8 mouse cellular contexts compared by ENCODE assay signal in genomic region chr11:4697043-4697983, GRCm38 (mm10). TPM values are rescaled to one million over a fixed set of nuclear protein-coding genes. Genes with fewer than 3 reads are reported as not detected.
A peak's percentile ranks its signal among the peaks of the same experiment; 100 is the strongest.
DNase-seq lines count a peak whose midpoint lies in the region; ATAC-seq lines count a peak whose summit lies in the region.

No protein-coding gene starts in this region.

- no peak for ATAC-seq in midbrain, embryonic 14.5 days (ENCODE audit: low FRiP score, low TSS enrichment)
- ATAC-seq in midbrain, embryonic 15.5 days (replicated peaks) = no peak
- peak; percentile 70 for ATAC-seq in liver, embryonic 16.5 days (ENCODE audit: low read depth)

- H3K4me2 ChIP-seq in midbrain, embryonic 14.5 days (ENCODE audit: low read length) = no peak overlapping the region
- no peak overlapping the region for H3K4me2 ChIP-seq in midbrain, embryonic 15.5 days
- H3K4me2 ChIP-seq in liver, embryonic 16.5 days (ENCODE audit: low read depth, low read length) = no peak overlapping the region

- WGBS in midbrain, embryonic 14.5 days = 62% methylated on average over 7 of the region's 7 CpGs
- whole genome bisulfite sequencing in midbrain, embryonic 15.5 days = 62% methylated on average over 7 of the region's 7 CpGs
- WGBS in liver, embryonic 16.5 days (ENCODE audit: insufficient replicate concordance) = 32% methylated on average over 7 of the region's 7 CpGs

- no peak overlapping the region for H3K4me3 ChIP-seq in midbrain, embryonic 14.5 days (replicated peaks; ENCODE audit: low read depth, low read length)
- no peak overlapping the region for H3K4me3 ChIP-seq in midbrain, embryonic 15.5 days
- no peak overlapping the region for H3K4me3 ChIP-seq in liver, embryonic 16.5 days (ENCODE audit: low read depth, low read length)

- no peaks in the 10 kb centered on the region for H3K4me1 ChIP-seq in midbrain, embryonic 14.5 days (ENCODE audit: control insufficient read depth, insufficient read depth, low read length)
- H3K4me1 ChIP-seq in midbrain, embryonic 15.5 days = no peaks in the 10 kb centered on the region
- peaks cover 7% of the 10 kb centered on the region for H3K4me1 ChIP-seq in liver, embryonic 16.5 days (ENCODE audit: control insufficient read depth, low read depth, low read length)

- no peaks in the 10 kb centered on the region for H3K9me3 ChIP-seq in midbrain, embryonic 14.5 days (ENCODE audit: control insufficient read depth, low read length)
- H3K9me3 ChIP-seq in midbrain, embryonic 15.5 days = no peaks in the 10 kb centered on the region
- H3K9me3 ChIP-seq in liver, embryonic 16.5 days (replicated peaks; ENCODE audit: control insufficient read depth, low read length) = no peaks in the 10 kb centered on the region

- H3K27me3 ChIP-seq in midbrain, embryonic 14.5 days (ENCODE audit: control insufficient read depth, insufficient read depth, low read length) = no peaks in the 10 kb centered on the region
- H3K27me3 ChIP-seq in midbrain, embryonic 15.5 days (replicated peaks) = no peaks in the 10 kb centered on the region
- H3K27me3 ChIP-seq in liver, embryonic 16.5 days (ENCODE audit: control insufficient read depth, insufficient read depth, low read depth, low read length) = no peaks in the 10 kb centered on the region

- DNase-seq in midbrain, embryonic 14.5 days = peak; percentile 31
- DNase-seq in fat pad, adult 2 months (ENCODE audit: extremely low read depth, low read depth, low spot score) = peak; percentile 69
- DNase-seq in kidney, postnatal 10 days = peak; percentile 86
- peak; percentile 19 for DNase-seq in skeletal muscle tissue, adult 2 months (ENCODE audit: low read depth, low spot score)
- no peak for DNase-seq in retina, postnatal 1 day
- DNase-seq in thymus, postnatal 0 days (ENCODE audit: low spot score) = no peak

- H3K36me3 ChIP-seq in midbrain, embryonic 14.5 days (ENCODE audit: control insufficient read depth, insufficient read depth, low read length) = peaks cover 12% of the 10 kb centered on the region
- H3K36me3 ChIP-seq in midbrain, embryonic 15.5 days (replicated peaks) = peaks cover 12% of the 10 kb centered on the region
- peaks cover 7% of the 10 kb centered on the region for H3K36me3 ChIP-seq in liver, embryonic 16.5 days (ENCODE audit: control insufficient read depth, insufficient read depth)

- H3K27ac ChIP-seq in midbrain, embryonic 14.5 days (replicated peaks; ENCODE audit: low read depth, low read length) = no peak overlapping the region
- H3K27ac ChIP-seq in midbrain, embryonic 15.5 days = no peak overlapping the region
- no peak overlapping the region for H3K27ac ChIP-seq in liver, embryonic 16.5 days (ENCODE audit: low read length)

- H3K9ac ChIP-seq in midbrain, embryonic 14.5 days (replicated peaks; ENCODE audit: low read length) = no peak overlapping the region
- H3K9ac ChIP-seq in midbrain, embryonic 15.5 days = no peak overlapping the region
- no peak overlapping the region for H3K9ac ChIP-seq in liver, embryonic 16.5 days (ENCODE audit: low read depth, low read length)

RNA-seq across cellular contexts. Expression of gene Uqcr10, which starts 6.8 kb away (rescaled TPM):
- polyA plus RNA-seq in midbrain, embryonic 14.5 days (2014; fragmentation: Nextera tagmentation; extraction: Ambion mirVana) = 495 and 649 TPM in 2 replicates
- polyA plus RNA-seq in midbrain, embryonic 15.5 days (2015; fragmentation: Nextera tagmentation; extraction: Ambion mirVana) = 556 and 560 TPM in 2 replicates
- polyA plus RNA-seq in liver, embryonic 16.5 days (2015; fragmentation: Nextera tagmentation; extraction: Ambion mirVana) = 606 and 617 TPM in 2 replicates
- 1,084 and 1,132 TPM in 2 replicates for polyA plus RNA-seq in thymus, postnatal 0 days (2015; fragmentation: Nextera tagmentation; extraction: Ambion mirVana)

RNA-seq across cellular contexts. Expression of gene Zmat5, which starts 7.2 kb away (rescaled TPM):
- 60.0 and 63.6 TPM in 2 replicates for polyA plus RNA-seq in midbrain, embryonic 14.5 days (2014; fragmentation: Nextera tagmentation; extraction: Ambion mirVana)
- 57.0 and 59.1 TPM in 2 replicates for polyA plus RNA-seq in midbrain, embryonic 15.5 days (2015; fragmentation: Nextera tagmentation; extraction: Ambion mirVana)
- 21.4 and 21.7 TPM in 2 replicates for polyA plus RNA-seq in liver, embryonic 16.5 days (2015; fragmentation: Nextera tagmentation; extraction: Ambion mirVana)
- 91.0 and 95.8 TPM in 2 replicates for polyA plus RNA-seq in thymus, postnatal 0 days (2015; fragmentation: Nextera tagmentation; extraction: Ambion mirVana)

RNA-seq across cellular contexts. Expression of gene Cabp7, which starts 49.3 kb away (rescaled TPM):
- 1.3 and 2.7 TPM in 2 replicates for polyA plus RNA-seq in midbrain, embryonic 14.5 days (2014; fragmentation: Nextera tagmentation; extraction: Ambion mirVana)
- 1.8 and 2.2 TPM in 2 replicates for polyA plus RNA-seq in midbrain, embryonic 15.5 days (2015; fragmentation: Nextera tagmentation; extraction: Ambion mirVana)
- polyA plus RNA-seq in liver, embryonic 16.5 days (2015; fragmentation: Nextera tagmentation; extraction: Ambion mirVana) = 0.04 and 0.06 TPM in 2 replicates
- 0.16 and 0.17 TPM in 2 replicates for polyA plus RNA-seq in thymus, postnatal 0 days (2015; fragmentation: Nextera tagmentation; extraction: Ambion mirVana)

RNA-seq across cellular contexts. Expression of gene Ascc2, which starts 59.8 kb away (rescaled TPM):
- 15.4 and 21.7 TPM in 2 replicates for polyA plus RNA-seq in midbrain, embryonic 14.5 days (2014; fragmentation: Nextera tagmentation; extraction: Ambion mirVana)
- 23.1 and 24.4 TPM in 2 replicates for polyA plus RNA-seq in midbrain, embryonic 15.5 days (2015; fragmentation: Nextera tagmentation; extraction: Ambion mirVana)
- 16.5 and 18.2 TPM in 2 replicates for polyA plus RNA-seq in liver, embryonic 16.5 days (2015; fragmentation: Nextera tagmentation; extraction: Ambion mirVana)
- 27.3 and 27.4 TPM in 2 replicates for polyA plus RNA-seq in thymus, postnatal 0 days (2015; fragmentation: Nextera tagmentation; extraction: Ambion mirVana)

Comparison
In these comparisons a context has a peak if more than half of its experiments do, and no peak if none do; other contexts are left out.
1. DNase-seq: peak in midbrain, embryonic 14.5 days (single experiment), fat pad, adult 2 months (single experiment), kidney, postnatal 10 days (single experiment) and skeletal muscle tissue, adult 2 months (single experiment); none in retina, postnatal 1 day (single experiment) and thymus, postnatal 0 days (single experiment).